Mouse (Mus musculus): ENCODE measurements around the gene Gm27021. TPM values are rescaled to one million over a fixed set of nuclear protein-coding genes. Genes with fewer than 3 reads are reported as not detected.
A peak's percentile ranks its signal among the peaks of the same experiment; 100 is the strongest.

The Gm27021 gene
- total RNA-seq, 2 experiments from 2014 or later = not detected

DNA sequence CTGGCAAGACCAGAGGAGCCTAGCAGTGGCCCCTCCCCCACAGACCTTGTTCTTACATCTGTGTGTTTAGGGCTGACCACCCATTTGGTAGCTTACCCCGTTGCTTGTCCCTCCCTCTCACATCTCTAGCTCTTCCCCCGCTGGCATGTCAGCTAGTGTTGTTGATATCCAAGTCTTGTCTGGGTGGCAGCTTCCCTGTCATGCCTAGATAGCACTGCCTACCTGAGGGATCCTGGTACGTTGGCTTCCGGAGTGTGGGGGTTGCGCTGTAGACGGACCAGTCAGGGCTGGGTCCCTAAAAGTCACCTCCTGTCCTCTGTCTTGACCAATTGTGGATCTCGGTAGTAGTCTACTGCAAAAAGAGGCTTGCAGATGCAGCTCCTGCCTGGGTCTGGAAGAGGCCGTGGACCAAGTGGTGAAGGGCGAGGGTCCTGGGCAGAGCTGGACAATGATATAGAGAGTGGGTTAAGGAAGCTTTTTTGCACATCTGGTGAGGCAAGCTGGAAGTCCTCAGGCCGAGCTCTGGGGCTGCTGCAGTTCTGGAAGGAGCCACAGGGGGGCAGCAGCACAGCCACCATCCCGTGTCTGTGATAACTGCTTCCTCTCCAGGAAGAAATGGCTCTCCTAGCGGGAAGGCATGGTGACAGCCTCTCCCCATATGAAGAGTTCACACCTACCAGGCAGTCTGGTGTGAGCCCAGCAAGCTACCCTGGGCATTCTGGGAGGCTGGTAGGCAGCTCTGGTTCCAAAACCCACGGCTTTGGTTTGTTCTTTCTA, 97.8 kb downstream of the Gm27021 start:
- peak; percentile 65 for ATAC-seq (replicated peaks; ENCODE audit: poor library complexity)

DNA sequence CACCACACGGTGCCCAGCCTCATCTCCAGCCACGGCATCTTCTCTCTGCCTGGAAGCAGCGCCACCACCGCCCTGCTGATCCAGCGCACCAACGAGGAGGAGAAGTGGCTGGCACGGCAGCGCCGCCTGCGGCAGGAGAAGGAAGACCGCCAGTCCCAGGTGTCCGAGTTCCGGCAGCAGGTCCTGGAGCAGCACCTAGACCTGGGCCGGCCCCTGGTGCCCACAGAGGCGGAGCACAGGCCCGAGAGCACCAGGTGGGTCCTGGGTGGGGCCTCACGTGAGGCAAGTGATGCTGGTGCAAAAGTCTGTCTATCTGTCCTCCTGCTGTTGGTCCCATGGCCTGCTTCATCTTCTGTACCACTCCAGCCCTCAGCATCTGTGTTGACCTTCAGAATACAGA, 98.8 kb downstream of the Gm27021 start:
- ATAC-seq (replicated peaks; ENCODE audit: poor library complexity) = no peak

DNA sequence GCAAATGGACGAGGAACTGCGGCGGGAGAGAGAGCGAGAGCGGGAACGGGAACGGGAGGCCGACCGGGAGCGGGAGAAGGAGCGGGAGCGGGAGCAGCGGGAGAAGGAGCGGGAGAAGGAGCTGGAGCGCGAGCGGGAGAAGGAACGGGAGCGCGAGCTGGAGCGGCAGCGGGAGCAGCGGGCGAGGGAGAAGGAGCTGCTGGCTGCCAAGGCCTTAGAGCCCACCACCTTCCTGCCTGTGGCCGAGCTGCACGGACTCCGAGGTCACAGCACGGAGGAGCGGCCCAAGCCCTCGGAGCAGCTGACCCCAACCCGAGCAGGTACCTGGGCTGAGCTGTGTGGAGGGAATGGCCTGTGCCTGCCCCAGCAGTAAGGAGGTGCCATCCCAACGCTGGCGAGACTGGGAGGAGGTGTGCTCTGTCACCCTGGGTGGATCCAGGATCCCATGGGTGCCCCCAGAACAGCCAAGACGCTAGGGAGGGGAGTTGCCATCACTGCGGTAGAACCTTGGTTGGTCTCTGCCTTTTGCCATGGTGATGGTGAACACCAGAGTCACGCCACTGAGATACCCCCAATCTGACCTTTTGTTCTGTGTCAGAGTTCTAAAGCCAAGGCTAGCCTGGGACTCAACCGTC, 99.6 kb downstream of the Gm27021 start:
- no peak for ATAC-seq (replicated peaks; ENCODE audit: poor library complexity)

DNA sequence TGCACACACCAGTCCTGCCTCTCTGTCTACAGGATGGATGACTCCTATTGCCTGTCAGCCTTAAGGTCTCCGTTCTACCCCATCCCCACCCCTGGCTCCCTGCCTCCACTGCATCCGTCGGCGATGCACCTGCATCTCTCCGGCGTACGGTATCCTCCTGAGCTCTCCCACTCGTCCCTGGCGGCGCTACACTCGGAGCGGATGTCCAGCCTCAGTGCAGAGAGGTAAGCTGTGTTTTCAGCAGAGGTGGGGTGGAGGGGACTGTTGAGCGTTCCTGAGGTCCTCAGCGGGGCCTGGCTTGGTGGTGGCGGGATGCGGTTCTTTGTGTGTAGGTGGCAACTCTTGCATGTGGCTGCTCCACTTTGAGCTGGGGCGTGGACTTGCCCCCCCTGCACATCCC, 100.1 kb downstream of the Gm27021 start:
- no peak for ATAC-seq (replicated peaks; ENCODE audit: poor library complexity)

DNA sequence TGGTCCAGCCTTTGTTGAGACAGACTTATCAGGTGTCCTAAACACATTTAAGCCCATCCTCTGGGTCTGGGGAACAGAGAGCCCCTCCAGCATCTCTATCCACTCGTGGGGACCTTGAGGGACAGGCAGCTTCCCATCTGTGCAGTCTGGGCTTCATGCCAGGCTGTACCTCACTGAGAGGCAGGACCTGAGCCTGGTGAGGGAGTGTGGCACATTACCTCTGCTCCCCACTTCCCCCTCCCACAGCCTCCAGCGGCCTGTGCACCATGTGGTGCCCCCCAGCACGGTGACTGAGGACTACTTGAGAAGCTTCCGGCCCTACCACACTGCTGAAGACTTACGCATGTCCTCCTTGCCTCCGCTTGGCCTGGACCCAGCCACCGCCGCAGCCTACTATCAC, 101.2 kb downstream of the Gm27021 start:
- ATAC-seq (replicated peaks; ENCODE audit: poor library complexity) = no peak

DNA sequence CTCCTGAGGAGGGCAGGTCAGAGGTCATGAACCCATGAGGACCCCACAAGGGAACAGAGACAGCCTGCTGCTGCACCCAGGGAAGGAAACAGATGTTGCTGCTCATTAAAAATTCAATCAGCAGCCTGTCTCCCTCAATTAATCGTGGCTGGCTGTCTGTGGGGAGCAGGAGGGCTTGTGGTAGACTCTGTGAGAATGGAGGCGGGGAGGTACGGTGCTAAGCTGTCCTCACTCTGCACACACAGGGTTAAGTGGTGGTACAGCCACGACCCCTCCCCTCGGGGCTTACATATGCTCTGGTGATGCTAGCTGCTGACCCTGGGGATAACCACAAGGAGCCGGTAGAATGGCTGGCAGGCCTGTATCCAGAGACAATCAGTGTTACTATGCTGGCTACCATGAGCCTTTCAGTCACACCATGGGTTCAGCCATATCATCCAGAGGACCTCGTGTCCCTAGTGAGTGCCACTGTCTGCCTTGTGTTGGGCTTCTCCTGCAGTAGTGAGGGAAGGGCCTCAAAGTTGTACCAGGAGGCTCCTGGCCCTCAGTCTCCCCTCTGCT, 102.6 kb downstream of the Gm27021 start:
- ATAC-seq (replicated peaks; ENCODE audit: poor library complexity) = no peak

DNA sequence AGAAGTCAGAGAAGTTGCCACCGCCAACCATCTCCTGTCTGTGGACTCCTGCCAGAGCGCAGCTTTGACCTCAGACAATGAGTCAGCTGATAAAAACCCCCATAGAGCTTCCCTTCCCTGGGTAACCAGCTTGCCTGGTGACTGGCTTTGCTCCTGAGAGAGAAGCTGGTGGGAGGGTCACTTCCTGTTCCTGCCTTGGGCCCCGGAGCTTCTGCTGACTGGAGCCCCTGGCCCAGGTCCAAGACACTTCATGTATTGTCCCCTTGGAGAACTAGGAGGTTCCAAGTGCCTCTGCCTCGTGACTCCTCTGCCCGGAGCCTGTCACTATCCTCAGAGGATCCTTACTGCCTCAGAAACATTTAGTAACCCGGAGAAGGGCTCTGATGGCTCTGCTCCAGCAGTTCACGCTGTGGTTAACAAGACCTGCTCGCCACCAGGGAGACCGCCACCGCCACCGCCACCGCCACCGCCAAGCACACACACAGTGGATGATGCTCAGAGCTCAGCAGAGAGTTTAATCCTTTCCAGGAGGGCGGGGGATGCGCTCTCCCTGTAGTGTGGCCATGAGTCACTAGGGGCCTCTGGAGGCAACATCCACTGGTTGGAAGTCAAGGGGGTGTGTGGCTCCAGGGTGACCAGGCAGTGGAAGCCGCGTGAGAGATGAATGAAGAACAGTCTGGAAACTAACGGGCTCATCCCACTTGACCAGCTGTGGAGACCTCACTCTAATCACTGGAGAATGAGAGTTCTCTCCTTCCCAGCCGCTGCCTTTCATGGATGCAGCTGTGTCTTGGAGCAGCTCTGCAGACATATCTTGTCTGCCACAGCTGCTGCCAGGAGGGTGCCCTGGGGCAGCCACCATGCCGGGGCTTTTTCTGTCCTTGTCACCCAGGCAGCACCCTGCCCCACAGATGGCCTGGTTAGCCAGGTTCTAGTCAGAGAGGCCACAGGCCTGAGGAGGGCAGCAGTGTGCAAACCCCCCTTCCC, 103.7 kb downstream of the Gm27021 start:
- peak; percentile 78 for ATAC-seq (replicated peaks; ENCODE audit: poor library complexity)

DNA sequence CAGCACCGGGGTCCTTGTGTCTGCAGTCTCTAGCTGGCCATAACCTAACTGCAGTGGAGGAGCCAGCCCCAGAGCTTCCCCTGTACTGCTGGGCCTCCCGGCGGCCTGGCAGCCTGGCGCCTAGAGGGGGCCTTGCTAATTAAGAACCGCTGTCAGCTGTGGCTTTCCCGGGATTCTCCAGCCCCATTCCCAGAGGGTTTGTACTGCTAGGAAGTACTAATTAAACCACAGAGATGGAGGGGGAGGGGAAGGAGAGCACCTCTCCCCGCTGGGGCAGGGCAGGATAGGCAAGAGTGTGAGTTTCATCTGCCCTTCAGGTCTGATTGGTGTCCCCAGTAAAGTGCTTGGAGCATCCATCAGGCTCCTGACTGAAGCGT, 104.5 kb downstream of the Gm27021 start:
- ATAC-seq (replicated peaks; ENCODE audit: poor library complexity) = no peak; the same call in 1 of the 2 replicates

DNA sequence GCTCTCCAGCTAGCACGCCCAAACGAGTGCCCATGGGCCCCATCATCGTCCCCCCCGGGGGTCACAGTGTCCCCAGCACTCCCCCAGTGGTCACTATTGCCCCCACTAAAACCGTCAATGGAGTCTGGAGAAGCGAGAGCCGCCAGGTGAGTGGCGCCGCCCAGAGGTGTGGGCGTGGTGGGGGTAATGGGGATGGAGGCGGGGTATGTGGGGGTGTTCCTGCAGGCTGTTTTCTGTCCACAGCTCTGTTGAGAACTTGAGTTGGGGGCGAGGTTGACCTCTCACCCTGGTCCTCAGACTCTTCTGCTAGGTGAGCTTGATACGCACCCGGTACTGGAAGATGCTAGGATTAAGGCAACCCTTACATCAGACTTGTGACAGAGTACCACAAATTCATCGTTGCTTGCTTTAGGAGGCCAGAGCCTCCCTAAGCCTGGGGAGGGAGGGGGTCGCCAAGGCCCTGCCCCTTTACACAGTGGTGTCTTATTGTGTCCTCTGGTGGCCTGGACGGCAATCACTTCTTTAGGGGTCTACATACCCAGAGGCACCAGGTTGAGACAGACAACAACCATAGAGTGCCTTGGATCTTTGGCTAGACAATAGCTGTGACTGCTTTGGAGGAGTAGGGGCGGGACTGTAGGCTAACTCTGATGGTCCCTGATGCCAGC, 105.1 kb downstream of the Gm27021 start:
- ATAC-seq (replicated peaks; ENCODE audit: poor library complexity) = no peak

DNA sequence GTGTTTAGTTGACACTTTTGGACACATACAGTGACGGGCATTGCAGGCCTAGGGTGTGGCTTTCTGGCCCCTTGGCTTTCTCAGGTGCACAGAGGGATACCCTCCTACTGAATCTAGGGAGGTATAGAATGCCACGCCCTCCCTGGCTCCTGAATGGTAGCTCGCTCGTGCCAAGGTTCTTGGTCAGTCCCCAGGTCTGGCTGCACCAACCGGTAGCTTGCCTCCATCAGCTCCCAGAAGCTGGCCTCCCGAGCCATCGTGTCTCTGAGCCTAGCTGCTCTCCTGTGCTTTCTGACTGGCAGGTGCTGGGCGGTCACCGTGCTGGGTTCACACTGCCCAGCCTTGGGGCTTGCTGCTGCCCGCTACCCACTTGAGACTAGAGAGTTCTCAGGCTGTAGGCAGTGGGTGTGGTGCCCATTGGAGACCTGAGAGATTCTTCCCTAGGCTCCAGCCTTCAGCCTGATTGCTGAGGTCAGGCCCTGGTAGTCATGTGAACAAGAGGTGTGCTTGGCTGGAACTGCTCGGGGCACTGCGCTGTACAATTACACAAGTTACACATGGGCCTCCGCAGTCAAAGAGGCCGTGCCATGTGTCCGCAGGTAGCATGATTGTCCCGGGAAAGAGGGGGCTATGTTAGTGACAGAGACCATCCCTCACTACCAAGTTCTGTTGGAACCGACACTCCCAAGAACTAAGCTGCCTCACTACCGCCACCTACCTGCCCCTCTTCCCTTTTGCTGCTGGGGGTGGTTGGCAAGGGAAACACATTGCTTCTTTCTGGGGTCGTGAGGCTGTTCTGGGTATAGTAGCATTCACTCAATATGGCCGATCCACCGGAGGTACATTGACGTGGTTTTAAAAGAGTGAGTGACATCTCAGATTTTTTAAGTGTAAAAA, 106.1 kb downstream of the Gm27021 start:
- no peak for ATAC-seq (replicated peaks; ENCODE audit: poor library complexity)

DNA sequence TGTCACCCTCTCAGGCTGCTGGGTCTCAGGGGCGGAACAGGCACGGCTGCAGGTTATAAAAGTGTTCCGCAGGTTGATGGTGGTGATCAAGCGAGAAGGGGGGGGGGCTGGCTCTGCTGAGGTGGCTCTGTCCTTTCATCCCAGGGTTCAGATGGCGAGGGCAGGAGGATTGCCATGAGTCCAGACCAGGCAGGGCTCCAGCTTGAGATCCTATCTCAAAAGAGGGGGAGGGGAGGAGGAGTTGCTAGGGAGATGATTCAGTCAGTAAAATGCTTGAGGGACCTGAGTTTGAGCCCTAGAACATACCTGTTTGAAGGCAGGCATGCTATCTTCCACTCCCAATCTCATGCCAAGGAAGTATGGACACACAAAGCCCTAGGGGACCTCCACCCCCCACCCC, 107.3 kb downstream of the Gm27021 start:
- no peak for ATAC-seq (replicated peaks; ENCODE audit: poor library complexity)

DNA sequence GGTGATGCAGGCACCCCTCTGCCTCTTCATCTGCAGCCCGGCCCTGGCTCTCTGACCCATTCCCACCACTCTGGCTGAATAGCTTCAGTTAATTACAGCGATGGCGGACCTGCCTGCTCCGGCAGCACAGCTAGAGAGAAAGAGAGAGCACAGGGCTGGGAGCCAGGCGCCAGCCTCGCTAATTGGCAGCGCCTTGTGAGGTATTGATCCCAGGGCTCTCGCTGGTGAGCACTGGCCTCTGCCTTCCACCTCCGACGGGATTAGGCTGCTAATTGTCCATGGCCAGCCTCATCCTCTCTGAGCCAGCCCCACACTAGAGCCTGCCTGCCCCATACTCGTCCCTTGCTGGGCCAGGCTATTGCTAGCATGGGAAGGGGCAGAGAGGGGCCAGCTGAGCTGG, 108.2 kb downstream of the Gm27021 start:
- ATAC-seq (replicated peaks; ENCODE audit: poor library complexity) = no peak

Other genes with a start within 250 kb of the Gm27021 start
- gene Gins2, start 78.8 kb downstream of the Gm27021 start, total RNA-seq (2015) = 65.9 and 67.1 TPM in 2 replicates
- 28.1 and 47.1 TPM in 2 replicates for gene Gins2, start 78.8 kb downstream of the Gm27021 start, total RNA-seq (2017)
- gene 1190005I06Rik, start 20.4 kb downstream of the Gm27021 start, total RNA-seq (2015) = 0.78 and 1.1 TPM in 2 replicates
- not detected in 2 replicates for gene 1190005I06Rik, start 20.4 kb downstream of the Gm27021 start, total RNA-seq (2017)
- 731 and 787 TPM in 2 replicates for gene Cox4i1, start 143 bp upstream of the Gm27021 start, total RNA-seq (2015)
- gene Cox4i1, start 143 bp upstream of the Gm27021 start, total RNA-seq (2017) = 392 and 475 TPM in 2 replicates
- gene Emc8, start 494 bp upstream of the Gm27021 start, total RNA-seq (2015) = 63.9 and 66.1 TPM in 2 replicates
- 56.3 and 61.1 TPM in 2 replicates for gene Emc8, start 494 bp upstream of the Gm27021 start, total RNA-seq (2017)
- gene Irf8, start 68.3 kb upstream of the Gm27021 start, total RNA-seq (2015) = 80.9 and 119 TPM in 2 replicates
- gene Irf8, start 68.3 kb upstream of the Gm27021 start, total RNA-seq (2017) = 154 and 205 TPM in 2 replicates